Mouse (Mus musculus) myocyte (in vitro differentiated cells): ENCODE data around the gene Ttyh3.

Experiments used
- E2F4 ChIP-seq: IDR thresholded peaks from one replicate; pipeline ENCODE4 v1.6.1; 2011; ENCODE audit warnings: mild to moderate bottlenecking, control low read depth, moderate library complexity; ENCODE audit not compliant: insufficient read depth
- MAX ChIP-seq: IDR thresholded peaks from one replicate; pipeline ENCODE4 v1.6.1; 2011; ENCODE audit warnings: low read depth, mild to moderate bottlenecking, control low read depth
- MYOD1 ChIP-seq, 3 experiments: IDR thresholded peaks; one replicate each; pipeline ENCODE4 v1.6.1; 2011; ENCODE audit warnings: control low read depth in 2 of 3, low read depth in 2 of 3, mild to moderate bottlenecking in 2 of 3, moderate library complexity in 1 of 3; ENCODE audit not compliant: insufficient read length in 2 of 3, control insufficient read depth in 1 of 3
- MYOG ChIP-seq, 3 experiments: IDR thresholded peaks; one replicate each; pipeline ENCODE4 v1.6.1; 2011; ENCODE audit warnings: control low read depth in 2 of 3, low read depth in 2 of 3, mild to moderate bottlenecking in 2 of 3; ENCODE audit not compliant: insufficient read length in 2 of 3, control insufficient read depth in 1 of 3, insufficient read depth in 1 of 3
- POLR2A ChIP-seq: IDR thresholded peaks from one replicate; pipeline ENCODE4 v1.6.1; 2011; ENCODE audit warnings: low read depth, mild to moderate bottlenecking, control low read depth, moderate library complexity; ENCODE audit not compliant: insufficient read length
- POLR2AphosphoS2 ChIP-seq: IDR thresholded peaks from one replicate; pipeline ENCODE4 v1.6.1; 2011; ENCODE audit warnings: low read depth, control low read depth; ENCODE audit not compliant: insufficient read length
- TCF12 ChIP-seq: IDR thresholded peaks from one replicate; pipeline ENCODE4 v1.6.1; 2011; ENCODE audit warnings: mild to moderate bottlenecking, control low read depth; ENCODE audit not compliant: poor library complexity, insufficient read depth, severe bottlenecking
- USF1 ChIP-seq: IDR thresholded peaks from one replicate; pipeline ENCODE4 v1.6.1; 2011; ENCODE audit warnings: low read depth, mild to moderate bottlenecking, control low read depth, moderate library complexity

DNA sequence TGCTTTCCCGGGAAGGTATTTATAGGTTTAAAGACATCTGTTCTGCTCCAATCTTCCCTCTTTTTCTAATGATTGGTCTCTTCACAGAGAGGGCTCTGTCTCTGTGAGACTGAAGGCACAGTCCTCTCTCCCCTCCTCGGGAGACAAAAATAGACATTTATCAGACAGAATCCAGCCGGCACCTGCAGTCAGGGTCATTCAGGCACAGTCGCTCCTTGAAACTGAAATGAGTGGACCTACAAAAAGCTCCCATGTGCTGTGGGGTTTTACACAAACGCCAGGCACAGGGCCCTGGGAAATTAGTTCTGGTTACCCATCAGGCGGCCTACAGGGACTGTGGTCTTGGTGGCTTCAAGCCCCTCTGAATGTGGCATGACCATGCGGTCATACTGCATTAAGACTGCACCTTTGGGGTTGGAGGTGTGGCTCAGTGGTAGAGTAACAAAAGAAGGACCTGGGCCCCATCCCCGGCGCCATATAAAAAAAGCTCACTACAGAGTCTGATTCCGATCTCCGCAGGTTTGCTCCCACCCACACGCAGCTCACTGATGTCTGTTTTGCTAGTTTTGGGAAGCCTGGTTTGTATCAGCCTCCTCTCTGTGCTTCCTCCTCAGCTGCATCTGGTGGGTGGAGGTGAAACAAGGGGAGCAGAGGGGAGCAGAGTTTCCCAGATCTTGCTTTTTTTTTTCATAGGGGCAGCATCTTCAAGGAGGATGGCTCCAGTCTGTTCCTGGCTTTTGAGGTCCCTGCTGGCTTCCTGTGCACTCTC, 13.2 kb upstream of the Ttyh3 start:
- TF ChIP-seq TCF12 (no peak), POLR2AphosphoS2 (no peak), POLR2A (no peak), E2F4 (no peak), MYOD1 (IDR thresholded peaks at IDR 0.05; ENCODE audit: control insufficient read depth in 1 of 3, insufficient read length in 2 of 3, low read depth in 2 of 3) (no peak), USF1 (no peak), MAX (no peak), MYOG (IDR thresholded peaks at IDR 0.05; ENCODE audit: control insufficient read depth in 1 of 3, insufficient read depth in 1 of 3, insufficient read length in 2 of 3, low read depth in 2 of 3) (no peak)
